ENCODE assay signal across 15 mouse cellular contexts in genomic region chr17:84747212-84747611, GRCm38 (mm10). TPM values are rescaled to one million over a fixed set of nuclear protein-coding genes. Genes with fewer than 3 reads are reported as not detected.
A peak's percentile ranks its signal among the peaks of the same experiment; 100 is the strongest.
DNase-seq lines count a peak whose midpoint lies in the region; ATAC-seq and TF ChIP-seq lines count a peak whose summit lies in the region.
"Had no signal": no experiment of that assay in that cellular context is flagged by ENCODE, and none has a peak within 500 bp of the region (broad histone marks: within the 10 kb centered on the region; RNA-seq: fewer than 3 reads in every experiment).

No protein-coding gene starts in this region.

- peaks cover 12% of the 10 kb centered on the region; the same call in 1 of the 2 replicates for H3K79me2 ChIP-seq in liver, adult 2 months (ENCODE audit: control insufficient read depth, insufficient read depth, low read length)

- no peak for TF ChIP-seq CTCF in forebrain, postnatal 0 days (IDR thresholded peaks at IDR 0.05; ENCODE audit: low read depth)
- no peak for TF ChIP-seq CTCF in liver, adult 2 months (IDR thresholded peaks at IDR 0.05; ENCODE audit: low read depth, low read length)

- no peak for TF ChIP-seq POLR2A in liver, adult 2 months (IDR thresholded peaks at IDR 0.05; ENCODE audit: extremely low read depth, insufficient read depth, low read length)

- H3K4me3 ChIP-seq in forebrain, postnatal 0 days (ENCODE audit: low read depth, low read length), result no peak overlapping the region
- no peak overlapping the region for H3K4me3 ChIP-seq in forebrain, embryonic 10.5 days
- no peak overlapping the region for H3K4me3 ChIP-seq in liver, adult 2 months (ENCODE audit: insufficient read depth, low read depth, low read length)
- H3K4me3 ChIP-seq in liver, embryonic 12.5 days, result no peak overlapping the region
- H3K4me3 ChIP-seq in embryonic facial prominence, embryonic 14.5 days (ENCODE audit: low read depth, low read length), result no peak overlapping the region
- H3K4me3 ChIP-seq in midbrain, embryonic 16.5 days (ENCODE audit: low read depth, low read length), result no peak overlapping the region
- H3K4me3 ChIP-seq: erythroblast, embryonic 14.5 days; heart, adult 2 months had no signal

- no peak overlapping the region for H3K4me2 ChIP-seq in forebrain, postnatal 0 days (ENCODE audit: low read depth)
- no peak overlapping the region for H3K4me2 ChIP-seq in liver, embryonic 12.5 days
- H3K4me2 ChIP-seq in embryonic facial prominence, embryonic 14.5 days (ENCODE audit: low read depth, low read length), result no peak overlapping the region
- H3K4me2 ChIP-seq in midbrain, embryonic 16.5 days (ENCODE audit: low read length), result no peak overlapping the region

- no peak overlapping the region for H3K9ac ChIP-seq in forebrain, postnatal 0 days
- no peak overlapping the region for H3K9ac ChIP-seq in liver, adult 2 months (ENCODE audit: low read depth, low read length)
- no peak overlapping the region for H3K9ac ChIP-seq in liver, embryonic 12.5 days
- no peak overlapping the region for H3K9ac ChIP-seq in embryonic facial prominence, embryonic 14.5 days (ENCODE audit: low read depth, low read length)
- H3K9ac ChIP-seq in midbrain, embryonic 16.5 days (ENCODE audit: low read depth, low read length), result no peak overlapping the region

- peak; percentile 37; the same call in 1 of the 2 replicates for ATAC-seq in forebrain, postnatal 0 days
- ATAC-seq in liver, embryonic 12.5 days, result no peak
- ATAC-seq in embryonic facial prominence, embryonic 14.5 days (ENCODE audit: low read depth), result peak; percentile 81
- ATAC-seq in midbrain, embryonic 16.5 days, result peak; percentile 61

- DNase-seq in forebrain, postnatal 0 days, result no peak
- no peak for DNase-seq in forebrain, embryonic 10.5 days (ENCODE audit: extremely low spot score, low spot score)
- DNase-seq in liver, adult 2 months (ENCODE audit: extremely low read depth, low read depth, low spot score), result no peak
- DNase-seq in embryonic facial prominence, embryonic 14.5 days (ENCODE audit: low spot score), result peak; percentile 76
- DNase-seq in urinary bladder, postnatal 14 days (ENCODE audit: low spot score), result no peak
- DNase-seq in heart, adult 9 months (ENCODE audit: low spot score in 2 of 2), result no peak
- DNase-seq: B cell, adult 2 months; heart, adult 2 months; heart, postnatal 4 days; kidney, postnatal 4 days; liver; lung, postnatal 36 days had no signal

- H3K4me1 ChIP-seq in forebrain, postnatal 0 days (ENCODE audit: insufficient read depth), result no peaks in the 10 kb centered on the region
- peaks cover 6% of the 10 kb centered on the region; the same call in 1 of the 2 replicates for H3K4me1 ChIP-seq in forebrain, embryonic 10.5 days
- H3K4me1 ChIP-seq in liver, adult 2 months (ENCODE audit: control insufficient read depth, insufficient read depth, low read length), result peaks cover 6% of the 10 kb centered on the region; the same call in 1 of the 2 replicates
- H3K4me1 ChIP-seq in liver, embryonic 12.5 days, result 0 out of 2 replicates have a peak, but pooled peaks cover 4% of the 10 kb centered on the region
- peaks cover 4% of the 10 kb centered on the region for H3K4me1 ChIP-seq in embryonic facial prominence, embryonic 14.5 days (ENCODE audit: control insufficient read depth, insufficient read depth, low read length)
- peaks cover 17% of the 10 kb centered on the region for H3K4me1 ChIP-seq in midbrain, embryonic 16.5 days (ENCODE audit: control insufficient read depth, insufficient read depth, low read length)

- peaks cover 6% of the 10 kb centered on the region; the same call in 1 of the 2 replicates for H3K36me3 ChIP-seq in forebrain, postnatal 0 days (ENCODE audit: insufficient read depth)
- H3K36me3 ChIP-seq in forebrain, embryonic 10.5 days (replicated peaks), result peaks cover 46% of the 10 kb centered on the region
- H3K36me3 ChIP-seq in liver, adult 2 months (ENCODE audit: control insufficient read depth, insufficient read depth, low read length), result peaks cover 59% of the 10 kb centered on the region
- H3K36me3 ChIP-seq in liver, embryonic 12.5 days, result peaks cover 64% of the 10 kb centered on the region
- peaks cover 31% of the 10 kb centered on the region for H3K36me3 ChIP-seq in embryonic facial prominence, embryonic 14.5 days (ENCODE audit: control insufficient read depth, insufficient read depth, low read length)
- 0 out of 2 replicates have a peak, but pooled peaks cover 2% of the 10 kb centered on the region for H3K36me3 ChIP-seq in midbrain, embryonic 16.5 days (ENCODE audit: control insufficient read depth, insufficient read depth, low read length)

- H3K27ac ChIP-seq in forebrain, postnatal 0 days (ENCODE audit: low read depth, low read length), result no peak overlapping the region
- no peak overlapping the region for H3K27ac ChIP-seq in forebrain, embryonic 10.5 days
- peak overlapping the region; percentile 54; the same call in 1 of the 2 replicates for H3K27ac ChIP-seq in liver, adult 2 months (replicated peaks; ENCODE audit: insufficient read depth, low read depth, low read length)
- no peak overlapping the region for H3K27ac ChIP-seq in liver, embryonic 12.5 days
- 0 out of 2 replicates have a peak overlapping the region, but pooled peaks have one; percentile 10 for H3K27ac ChIP-seq in embryonic facial prominence, embryonic 14.5 days (replicated peaks; ENCODE audit: low read depth, low read length)
- peak overlapping the region; percentile 55 for H3K27ac ChIP-seq in midbrain, embryonic 16.5 days (ENCODE audit: low read length)
- H3K27ac ChIP-seq: heart, adult 2 months had no signal

- H3K27me3 ChIP-seq in forebrain, postnatal 0 days (ENCODE audit: insufficient read depth, low read length), result no peaks in the 10 kb centered on the region
- H3K27me3 ChIP-seq in forebrain, embryonic 10.5 days (ENCODE audit: poor library complexity, severe bottlenecking), result no peaks in the 10 kb centered on the region
- no peaks in the 10 kb centered on the region for H3K27me3 ChIP-seq in liver, adult 2 months (ENCODE audit: control insufficient read depth, insufficient read depth, low read length)
- H3K27me3 ChIP-seq in liver, embryonic 12.5 days (replicated peaks), result no peaks in the 10 kb centered on the region
- H3K27me3 ChIP-seq in embryonic facial prominence, embryonic 14.5 days (replicated peaks; ENCODE audit: control insufficient read depth, insufficient read depth, low read length), result no peaks in the 10 kb centered on the region
- no peaks in the 10 kb centered on the region for H3K27me3 ChIP-seq in midbrain, embryonic 16.5 days (ENCODE audit: control insufficient read depth, insufficient read depth, low read depth, low read length)

- WGBS in forebrain, postnatal 0 days, result 25% methylated on average over 6 of the region's 6 CpGs
- 86% methylated on average over 6 of the region's 6 CpGs for WGBS in forebrain, embryonic 10.5 days
- WGBS in liver, adult 2 months, result 62% methylated on average over 6 of the region's 6 CpGs
- 78% methylated on average over 6 of the region's 6 CpGs for WGBS in liver, embryonic 12.5 days (ENCODE audit: insufficient replicate concordance)
- 75% methylated on average over 6 of the region's 6 CpGs for WGBS in embryonic facial prominence, embryonic 14.5 days
- 59% methylated on average over 6 of the region's 6 CpGs for WGBS in midbrain, embryonic 16.5 days

- H3K9me3 ChIP-seq in forebrain, postnatal 0 days (ENCODE audit: low read length), result no peaks in the 10 kb centered on the region
- H3K9me3 ChIP-seq in forebrain, embryonic 10.5 days, result no peaks in the 10 kb centered on the region
- no peaks in the 10 kb centered on the region for H3K9me3 ChIP-seq in liver, embryonic 12.5 days (replicated peaks)
- no peaks in the 10 kb centered on the region for H3K9me3 ChIP-seq in embryonic facial prominence, embryonic 14.5 days (ENCODE audit: control insufficient read depth, low read length)
- H3K9me3 ChIP-seq in midbrain, embryonic 16.5 days (replicated peaks; ENCODE audit: control insufficient read depth, low read length, poor library complexity, severe bottlenecking), result no peaks in the 10 kb centered on the region

RNA-seq across cellular contexts. Expression of gene Lrpprc, which starts 43.4 kb away (rescaled TPM):
- total RNA-seq in forebrain, postnatal 0 days (2014; rRNA removed), result 66.9 and 76.7 TPM in 2 replicates
- polyA plus RNA-seq in forebrain, postnatal 0 days (2015; fragmentation: Nextera tagmentation; extraction: Ambion mirVana), result 25.7 and 36.7 TPM in 2 replicates
- polyA plus RNA-seq in forebrain, embryonic 10.5 days (2016; fragmentation: Nextera tagmentation; extraction: Ambion mirVana), result 52.5 and 56.2 TPM in 2 replicates
- total RNA-seq in liver, adult 2 months (2014; rRNA removed), result 101 and 103 TPM in 2 replicates
- polyA plus RNA-seq in liver, adult 2 months (2012; rRNA removed), result 15.3 and 17.4 TPM in 2 replicates
- polyA plus RNA-seq in liver, embryonic 12.5 days (2016; fragmentation: Nextera tagmentation; extraction: Ambion mirVana), result 64.9 and 68.2 TPM in 2 replicates
- 37.8 and 43.2 TPM in 2 replicates for polyA plus RNA-seq in embryonic facial prominence, embryonic 14.5 days (2014; fragmentation: Nextera tagmentation; extraction: Ambion mirVana)
- 47.5 and 51.0 TPM in 2 replicates for polyA plus RNA-seq in midbrain, embryonic 16.5 days (2015; fragmentation: Nextera tagmentation; extraction: Ambion mirVana)

Comparison
In these comparisons a context has a peak if more than half of its experiments do, and no peak if none do; other contexts are left out.
1. H3K27ac ChIP-seq: peak in liver, adult 2 months (single experiment), embryonic facial prominence, embryonic 14.5 days (single experiment) and midbrain, embryonic 16.5 days (single experiment); none in forebrain, postnatal 0 days (single experiment), forebrain, embryonic 10.5 days (single experiment) and liver, embryonic 12.5 days (single experiment).